In genomic region chr16:76409355-76409722, GRCm38 (mm10) we compare ENCODE assay signal across 23 mouse cellular contexts. TPM values are rescaled to one million over a fixed set of nuclear protein-coding genes. Genes with fewer than 3 reads are reported as not detected.
DNase-seq lines count a peak whose midpoint lies in the region; ATAC-seq and TF ChIP-seq lines count a peak whose summit lies in the region.
"Had no signal": no experiment of that assay in that cellular context is flagged by ENCODE, and none has a peak within 500 bp of the region (broad histone marks: within the 10 kb centered on the region; RNA-seq: fewer than 3 reads in every experiment).

No protein-coding gene starts in this region.

- POLR2A ChIA-PET in Patski (lab: Charles Lee), result no interaction called here

- TF ChIP-seq CTCF in Patski (IDR thresholded peaks at IDR 0.05), result no peak

- peak; percentile 68 for ATAC-seq in intestine, embryonic 15.5 days
- ATAC-seq in intestine, embryonic 16.5 days, result no peak
- peak; percentile 83 for ATAC-seq in Patski
- ATAC-seq in megakaryocyte progenitor cell, adult 5-6 weeks (replicated peaks; ENCODE audit: poor library complexity), result 0 out of 2 replicates have a peak, but pooled peaks have one; percentile 29
- ATAC-seq: intestine, postnatal 0 days; midbrain, embryonic 13.5 days had no signal

- no peak overlapping the region for H3K27ac ChIP-seq in intestine, embryonic 15.5 days
- H3K27ac ChIP-seq in intestine, embryonic 16.5 days (ENCODE audit: low read length), result no peak overlapping the region
- H3K27ac ChIP-seq: embryonic facial prominence, embryonic 15.5 days; forebrain, embryonic 10.5 days; heart, embryonic 13.5 days; hindbrain, embryonic 14.5 days; limb, embryonic 13.5 days; liver, embryonic 14.5 days; midbrain, embryonic 13.5 days had no signal

- intact Hi-C loops in heart, postnatal 14 days (cut with DNase I), result no loop called here

- no peak overlapping the region for H3K9ac ChIP-seq in intestine, embryonic 15.5 days
- no peak overlapping the region for H3K9ac ChIP-seq in intestine, embryonic 16.5 days (ENCODE audit: low read depth, low read length)
- H3K9ac ChIP-seq: embryonic facial prominence, embryonic 15.5 days; heart, embryonic 13.5 days; hindbrain, embryonic 14.5 days; limb, embryonic 13.5 days; liver, embryonic 14.5 days; midbrain, embryonic 13.5 days had no signal

- in situ Hi-C loops in Patski (cut with MboI; ENCODE audit: low pct_unique_long_range_greater_than_20kb), result no loop called here

- H3K4me2 ChIP-seq in intestine, embryonic 15.5 days (replicated peaks), result no peak overlapping the region
- no peak overlapping the region for H3K4me2 ChIP-seq in intestine, embryonic 16.5 days (ENCODE audit: low read depth, low read length)
- H3K4me2 ChIP-seq: embryonic facial prominence, embryonic 15.5 days; heart, embryonic 13.5 days; hindbrain, embryonic 14.5 days; limb, embryonic 13.5 days; midbrain, embryonic 13.5 days had no signal

- no peaks in the 10 kb centered on the region for H3K9me3 ChIP-seq in intestine, embryonic 15.5 days
- H3K9me3 ChIP-seq in intestine, embryonic 16.5 days (ENCODE audit: control insufficient read depth, low read length), result no peaks in the 10 kb centered on the region
- H3K9me3 ChIP-seq: embryonic facial prominence, embryonic 15.5 days; forebrain, embryonic 10.5 days; heart, embryonic 13.5 days; limb, embryonic 13.5 days; midbrain, embryonic 13.5 days had no signal

- no peak overlapping the region for H3K4me3 ChIP-seq in intestine, embryonic 15.5 days (replicated peaks)
- no peak overlapping the region for H3K4me3 ChIP-seq in intestine, embryonic 16.5 days (ENCODE audit: low read length)
- H3K4me3 ChIP-seq: embryonic facial prominence, embryonic 15.5 days; forebrain, embryonic 10.5 days; heart, embryonic 13.5 days; limb, embryonic 13.5 days; midbrain, embryonic 13.5 days had no signal

- 33% methylated on average over 1 of the region's 1 CpGs for WGBS in intestine, embryonic 15.5 days
- 28% methylated on average over 1 of the region's 1 CpGs for WGBS in intestine, embryonic 16.5 days

- peak; percentile 94 for DNase-seq in 3T3-L1 (ENCODE audit: low read depth, low spot score)
- DNase-seq in Patski (ENCODE audit: low read depth, low spot score), result no peak
- DNase-seq in heart, postnatal 14 days, result no peak
- no peak for DNase-seq in left cerebral cortex, adult 11 months (ENCODE audit: low spot score)
- DNase-seq in cerebellum, postnatal 36 days, result no peak
- DNase-seq: B cell, adult 2 months; cerebellum, adult 9-11 months; embryo, embryonic 11 days; gastrocnemius, postnatal 10 days; heart, adult 11 months; heart, postnatal 36 days; thymus, postnatal 36 days had no signal

- CTCF ChIA-PET in Patski (lab: Charles Lee), result no interaction called here

- no peaks in the 10 kb centered on the region for H3K36me3 ChIP-seq in intestine, embryonic 15.5 days
- no peaks in the 10 kb centered on the region for H3K36me3 ChIP-seq in intestine, embryonic 16.5 days (ENCODE audit: control insufficient read depth, insufficient read depth, low read length)
- H3K36me3 ChIP-seq: embryonic facial prominence, embryonic 15.5 days; forebrain, embryonic 10.5 days; heart, embryonic 13.5 days; limb, embryonic 13.5 days; midbrain, embryonic 13.5 days had no signal

- H3K27me3 ChIP-seq in intestine, embryonic 15.5 days (replicated peaks), result no peaks in the 10 kb centered on the region
- no peaks in the 10 kb centered on the region for H3K27me3 ChIP-seq in intestine, embryonic 16.5 days (replicated peaks; ENCODE audit: control insufficient read depth, insufficient read depth, low read length)
- no peaks in the 10 kb centered on the region for H3K27me3 ChIP-seq in Patski
- H3K27me3 ChIP-seq: embryonic facial prominence, embryonic 15.5 days; heart, embryonic 13.5 days; limb, embryonic 13.5 days; midbrain, embryonic 13.5 days had no signal

- peaks cover 3% of the 10 kb centered on the region; the same call in 1 of the 2 replicates for H3K4me1 ChIP-seq in intestine, embryonic 15.5 days (replicated peaks)
- H3K4me1 ChIP-seq in intestine, embryonic 16.5 days (ENCODE audit: control insufficient read depth, insufficient read depth, low read length), result peaks cover 10% of the 10 kb centered on the region
- H3K4me1 ChIP-seq: midbrain, embryonic 13.5 days had no signal

RNA-seq across cellular contexts. Expression of gene Nrip1, which starts 35.7 kb away (rescaled TPM):
- polyA plus RNA-seq in intestine, embryonic 15.5 days (2015; fragmentation: Nextera tagmentation; extraction: Ambion mirVana), result 34.5 and 36.6 TPM in 2 replicates
- polyA plus RNA-seq in intestine, embryonic 16.5 days (2015; fragmentation: Nextera tagmentation; extraction: Ambion mirVana), result 31.2 and 35.5 TPM in 2 replicates
- polyA plus RNA-seq in Patski (2021), result 9.5 TPM
- total RNA-seq in megakaryocyte progenitor cell, adult 5-6 weeks (2015), result 18.5 and 24.2 TPM in 2 replicates
- 11.0 and 14.3 TPM in 2 replicates for total RNA-seq in megakaryocyte progenitor cell, adult 5-6 weeks (2017)
- 10 to 100 TPM; 28.7 to 29.2 TPM for total RNA-seq in heart, postnatal 14 days (2021)
